Mouse (Mus musculus) cerebellum, postnatal 36 days (tissue): ENCODE measurements around the gene Gm20388.

ENCODE experiments used
- DNase-seq, 2 experiments: peaks; one replicate each; pipeline ENCODE4 v3.0.0; 2021 to 2022; ENCODE audit warnings: mixed read lengths in 2 of 2

Gm20388 gene

GRCm38 (mm10) chr8:120740579-120740978 is 829.9 kb downstream of the Gm20388 start:
- DNase-seq, result no peak

GRCm38 (mm10) chr8:120741001-120741400 is 830.4 kb downstream of the Gm20388 start:
- no peak for DNase-seq

GRCm38 (mm10) chr8:120741815-120742530 is 831.3 kb downstream of the Gm20388 start:
- DNase-seq, result no peak

- DNase-seq, result no peak
Observed at GRCm38 (mm10) chr8:120743149-120743897, 832.7 kb downstream of the Gm20388 start.

- no peak for DNase-seq
Observed at GRCm38 (mm10) chr8:120743898-120744290, 833.3 kb downstream of the Gm20388 start.

GRCm38 (mm10) chr8:120744448-120744847 is 833.8 kb downstream of the Gm20388 start:
- no peak for DNase-seq

GRCm38 (mm10) chr8:120745226-120745625 is 834.6 kb downstream of the Gm20388 start:
- DNase-seq, result no peak

GRCm38 (mm10) chr8:120746007-120746701 is 835.5 kb downstream of the Gm20388 start:
- DNase-seq, result no peak

- DNase-seq, result no peak
Observed at GRCm38 (mm10) chr8:120747286-120747685, 836.6 kb downstream of the Gm20388 start.

- DNase-seq, result no peak
Observed at GRCm38 (mm10) chr8:120750616-120751015, 840.0 kb downstream of the Gm20388 start.

GRCm38 (mm10) chr8:120751226-120752081 is 840.8 kb downstream of the Gm20388 start:
- DNase-seq, result no peak

GRCm38 (mm10) chr8:120752082-120752452 is 841.4 kb downstream of the Gm20388 start:
- no peak for DNase-seq

GRCm38 (mm10) chr8:120753476-120753875 is 842.8 kb downstream of the Gm20388 start:
- no peak for DNase-seq

- DNase-seq, result no peak
Observed at GRCm38 (mm10) chr8:120755306-120756297, 845.0 kb downstream of the Gm20388 start.

GRCm38 (mm10) chr8:120758005-120758404 is 847.4 kb downstream of the Gm20388 start:
- no peak for DNase-seq

GRCm38 (mm10) chr8:120759847-120760246 is 849.2 kb downstream of the Gm20388 start:
- DNase-seq, result no peak

GRCm38 (mm10) chr8:120760341-120761215 is 849.9 kb downstream of the Gm20388 start:
- no peak for DNase-seq

GRCm38 (mm10) chr8:120763267-120763666 is 852.6 kb downstream of the Gm20388 start:
- DNase-seq, result no peak

- DNase-seq, result no peak
Observed at GRCm38 (mm10) chr8:120764638-120765037, 854.0 kb downstream of the Gm20388 start.

- no peak for DNase-seq
Observed at GRCm38 (mm10) chr8:120766622-120767021, 856.0 kb downstream of the Gm20388 start.
